ENCODE assay signal across 9 mouse cellular contexts in the genomic region with DNA sequence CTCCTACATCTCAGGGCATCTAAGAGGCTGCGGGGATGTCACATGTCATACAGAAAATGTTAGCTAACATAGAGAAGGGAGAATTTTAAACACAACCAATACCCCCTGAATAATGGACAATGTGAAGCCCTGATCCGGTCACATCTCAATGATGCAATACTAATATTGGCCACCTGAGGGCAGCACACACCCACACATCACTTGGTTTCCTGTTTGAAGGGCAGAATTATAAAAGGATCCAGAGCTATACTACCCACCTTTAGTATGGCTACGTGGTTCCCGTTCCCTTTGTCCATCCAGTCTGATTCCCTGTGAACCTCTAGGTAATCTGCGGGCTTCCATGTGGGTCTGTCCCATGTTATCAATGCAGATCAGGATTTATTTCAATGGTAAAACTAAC. TPM values are rescaled to one million over a fixed set of nuclear protein-coding genes. Genes with fewer than 3 reads are reported as not detected.
A peak's percentile ranks its signal among the peaks of the same experiment; 100 is the strongest.
DNase-seq lines count a peak whose midpoint lies in the region; ATAC-seq and TF ChIP-seq lines count a peak whose summit lies in the region.
"Had no signal": no experiment of that assay in that cellular context is flagged by ENCODE, and none has a peak within 500 bp of the region (broad histone marks: within the 10 kb centered on the region; RNA-seq: fewer than 3 reads in every experiment).

No protein-coding gene starts in this region.

- no peak overlapping the region for H3K9ac ChIP-seq in forebrain, embryonic 15.5 days (replicated peaks)
- H3K9ac ChIP-seq in liver, embryonic 14.5 days (replicated peaks) = no peak overlapping the region
- H3K9ac ChIP-seq in neural tube, embryonic 14.5 days (replicated peaks; ENCODE audit: low read depth, low read length) = no peak overlapping the region

- TF ChIP-seq CTCF in liver, embryonic 14.5 days (IDR thresholded peaks at IDR 0.05; ENCODE audit: low read depth) = peak; percentile 82

- peaks cover 7% of the 10 kb centered on the region; the same call in 1 of the 2 replicates for H3K4me1 ChIP-seq in forebrain, embryonic 15.5 days
- no peaks in the 10 kb centered on the region for H3K4me1 ChIP-seq in liver, embryonic 14.5 days (replicated peaks; ENCODE audit: control insufficient read depth in 2 of 2, insufficient read depth in 2 of 2, low read length in 1 of 2)
- peaks cover 2% of the 10 kb centered on the region; the same call in 1 of the 2 replicates for H3K4me1 ChIP-seq in neural tube, embryonic 14.5 days (ENCODE audit: control insufficient read depth, insufficient read depth, low read length)

- no peak overlapping the region for H3K4me2 ChIP-seq in forebrain, embryonic 15.5 days (replicated peaks)
- no peak overlapping the region for H3K4me2 ChIP-seq in liver, embryonic 14.5 days (ENCODE audit: low read depth)
- no peak overlapping the region for H3K4me2 ChIP-seq in neural tube, embryonic 14.5 days (ENCODE audit: low read depth, low read length)

- no peaks in the 10 kb centered on the region for H3K9me3 ChIP-seq in forebrain, embryonic 15.5 days
- no peaks in the 10 kb centered on the region for H3K9me3 ChIP-seq in liver, embryonic 14.5 days (ENCODE audit: control insufficient read depth, low read length)
- H3K9me3 ChIP-seq in neural tube, embryonic 14.5 days (ENCODE audit: control insufficient read depth, low read length) = no peaks in the 10 kb centered on the region

- peaks cover 11% of the 10 kb centered on the region for H3K27me3 ChIP-seq in forebrain, embryonic 15.5 days
- no peaks in the 10 kb centered on the region for H3K27me3 ChIP-seq in liver, embryonic 14.5 days (ENCODE audit: control insufficient read depth, insufficient read depth, low read length)
- no peaks in the 10 kb centered on the region for H3K27me3 ChIP-seq in neural tube, embryonic 14.5 days (ENCODE audit: control insufficient read depth, insufficient read depth, low read length)

- DNase-seq in urinary bladder, postnatal 36 days (ENCODE audit: low spot score in 2 of 2) = peak; percentile 34 to 39
- no peak for DNase-seq in urinary bladder, postnatal 4 days (ENCODE audit: low spot score in 2 of 2)
- peak; percentile 60 for DNase-seq in cerebellum, adult 11 months
- peak; percentile 30 to 61 for DNase-seq in kidney, adult 8-10 months
- peak in 1 of 3 experiments; percentile 10 for DNase-seq in liver, embryonic 14.5 days (ENCODE audit: low read depth in 3 of 3, low spot score in 3 of 3)
- peak; percentile 60 for DNase-seq in thymus, postnatal 4 days

- 11% methylated on average over 5 of the region's 5 CpGs for WGBS in forebrain, embryonic 15.5 days
- WGBS in liver, embryonic 14.5 days (ENCODE audit: insufficient replicate concordance) = 13% methylated on average over 5 of the region's 5 CpGs
- WGBS in neural tube, embryonic 14.5 days = 12% methylated on average over 5 of the region's 5 CpGs

- TF ChIP-seq EP300 in liver, embryonic 14.5 days (IDR thresholded peaks at IDR 0.05; ENCODE audit: low read depth) = no peak

- peak; percentile 50 for ATAC-seq in forebrain, embryonic 15.5 days (replicated peaks)
- no peak for ATAC-seq in liver, embryonic 14.5 days (ENCODE audit: insufficient read depth)
- peak; percentile 54 for ATAC-seq in neural tube, embryonic 14.5 days (ENCODE audit: low read depth)

- H3K36me3 ChIP-seq in forebrain, embryonic 15.5 days = no peaks in the 10 kb centered on the region
- no peaks in the 10 kb centered on the region for H3K36me3 ChIP-seq in liver, embryonic 14.5 days (replicated peaks; ENCODE audit: control insufficient read depth, insufficient read depth, low read depth)
- no peaks in the 10 kb centered on the region for H3K36me3 ChIP-seq in neural tube, embryonic 14.5 days (ENCODE audit: control insufficient read depth, insufficient read depth, low read length)

- no peak overlapping the region for H3K4me3 ChIP-seq in forebrain, embryonic 15.5 days
- H3K4me3 ChIP-seq in liver, embryonic 14.5 days (ENCODE audit: insufficient read depth in 1 of 2, low read depth in 2 of 2, low read length in 2 of 2) = no peak overlapping the region
- H3K4me3 ChIP-seq in neural tube, embryonic 14.5 days (ENCODE audit: low read depth, low read length) = no peak overlapping the region

- no peak overlapping the region for H3K27ac ChIP-seq in forebrain, embryonic 15.5 days (replicated peaks)
- H3K27ac ChIP-seq in liver, embryonic 14.5 days = no peak overlapping the region
- H3K27ac ChIP-seq in neural tube, embryonic 14.5 days (ENCODE audit: low read depth, low read length) = no peak overlapping the region

RNA-seq across cellular contexts. Expression of a gene that starts 41.4 kb away (rescaled TPM):
- 10.7 and 16.4 TPM in 2 replicates for polyA plus RNA-seq in forebrain, embryonic 15.5 days (2015; fragmentation: Nextera tagmentation; extraction: Ambion mirVana)
- 0.01 and 0.02 TPM in 2 replicates for polyA plus RNA-seq in liver, embryonic 14.5 days (2012; rRNA removed)
- polyA plus RNA-seq in liver, embryonic 14.5 days (2014; fragmentation: Nextera tagmentation; extraction: Ambion mirVana) = not detected in 2 replicates
- 54.1 and 80.8 TPM in 2 replicates for polyA plus RNA-seq in neural tube, embryonic 14.5 days (2014; fragmentation: Nextera tagmentation; extraction: Ambion mirVana)
- polyA plus RNA-seq: gonadal fat pad, adult 2 months had no signal

RNA-seq across cellular contexts. Expression of a gene that starts 47.2 kb away (rescaled TPM):
- polyA plus RNA-seq in forebrain, embryonic 15.5 days (2015; fragmentation: Nextera tagmentation; extraction: Ambion mirVana) = 26.6 and 28.8 TPM in 2 replicates
- polyA plus RNA-seq in liver, embryonic 14.5 days (2012; rRNA removed) = 0.55 TPM in 2 replicates
- 0.90 and 0.91 TPM in 2 replicates for polyA plus RNA-seq in liver, embryonic 14.5 days (2014; fragmentation: Nextera tagmentation; extraction: Ambion mirVana)
- 35.2 and 38.6 TPM in 2 replicates for polyA plus RNA-seq in neural tube, embryonic 14.5 days (2014; fragmentation: Nextera tagmentation; extraction: Ambion mirVana)

Comparison
In these comparisons a context has a peak if more than half of its experiments do, and no peak if none do; other contexts are left out.
1. DNase-seq: peak in urinary bladder, postnatal 36 days (2 of 2), cerebellum, adult 11 months (single experiment), kidney, adult 8-10 months (2 of 2) and thymus, postnatal 4 days (single experiment); none in urinary bladder, postnatal 4 days (0 of 2).
2. RNA of a gene that starts 41.4 kb away (polyA plus RNA-seq): 54.1 to 80.8 TPM in neural tube, embryonic 14.5 days and 10.7 to 16.4 TPM in forebrain, embryonic 15.5 days; 0.01 to 0.02 TPM in liver, embryonic 14.5 days; every median in the first group is over 10 times any median in the second.
3. RNA of a gene that starts 47.2 kb away (polyA plus RNA-seq): 35.2 to 38.6 TPM in neural tube, embryonic 14.5 days and 26.6 to 28.8 TPM in forebrain, embryonic 15.5 days; 0.55 to 0.91 TPM in liver, embryonic 14.5 days; every median in the first group is over 10 times any median in the second.